Mouse (Mus musculus): ENCODE measurements around the gene Jak2. TPM values are rescaled to one million over a fixed set of nuclear protein-coding genes. Genes with fewer than 3 reads are reported as not detected.
A peak's percentile ranks its signal among the peaks of the same experiment; 100 is the strongest.

The Jak2 gene
- total and polyA plus RNA-seq, 3 experiments: 26.4 to 78.6 (median 30.2) TPM

DNA sequence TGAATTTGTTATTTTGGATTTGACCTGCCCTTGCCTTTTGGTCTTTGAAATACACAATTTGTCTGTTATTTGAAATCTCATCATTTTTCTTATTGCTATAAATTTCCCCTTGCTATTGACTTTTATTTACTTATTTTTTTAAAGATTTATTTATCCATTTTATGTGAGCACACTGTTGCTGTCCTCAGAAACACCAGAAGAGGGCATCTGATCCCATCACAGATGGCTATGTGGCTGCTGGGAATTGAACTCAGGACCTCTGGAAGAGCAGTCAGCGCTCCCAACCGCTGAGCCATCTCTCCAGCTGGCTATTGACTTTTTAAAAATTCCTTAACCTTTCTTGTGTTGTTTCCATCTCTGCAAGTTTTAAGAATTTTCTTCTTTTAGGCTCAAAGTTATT lies 85.0 kb downstream of the Jak2 start:
- peaks cover 33 to 47% of the 10 kb centered on the region in 2 experiments for H3K27me3 ChIP-seq (ENCODE audit: control insufficient read depth in 1 of 2, insufficient read depth in 2 of 2, low read length in 2 of 2)
- TF ChIP-seq POLR2AphosphoS2 (IDR thresholded peaks at IDR 0.05; ENCODE audit: low read length): no peak
- no peak for TF ChIP-seq MAX (IDR thresholded peaks at IDR 0.05; ENCODE audit: low read length)
- no peak for TF ChIP-seq ETS1 (IDR thresholded peaks at IDR 0.05; ENCODE audit: low read depth, low read length)
- TF ChIP-seq TAL1 (IDR thresholded peaks at IDR 0.05; ENCODE audit: low read length): no peak
- TF ChIP-seq TBP (IDR thresholded peaks at IDR 0.05; ENCODE audit: low read depth, low read length): no peak
- TF ChIP-seq GABPA (IDR thresholded peaks at IDR 0.05; ENCODE audit: low read depth, low read length): no peak
- no peak for TF ChIP-seq USF1 (IDR thresholded peaks at IDR 0.05; ENCODE audit: low read depth, low read length)
- no peak for TF ChIP-seq USF2 (IDR thresholded peaks at IDR 0.05; ENCODE audit: borderline replicate concordance in 1 of 2, insufficient read depth in 1 of 2, low read depth in 1 of 2, low read length in 2 of 2)
- no peak for TF ChIP-seq POLR2AphosphoS5 (IDR thresholded peaks at IDR 0.05; ENCODE audit: borderline replicate concordance, low read depth, low read length)
- no peak for TF ChIP-seq RCOR1 (IDR thresholded peaks at IDR 0.05; ENCODE audit: low read depth, low read length)
- TF ChIP-seq RAD21 (IDR thresholded peaks at IDR 0.05; ENCODE audit: low read depth, low read length): peak; percentile 70
- TF ChIP-seq NRF1 (IDR thresholded peaks at IDR 0.05; ENCODE audit: insufficient read depth, low read depth, low read length, poor library complexity, severe bottlenecking): no peak
- TF ChIP-seq SMC3 (IDR thresholded peaks at IDR 0.05; ENCODE audit: low read depth, low read length): peak; percentile 92
- TF ChIP-seq UBTF (IDR thresholded peaks at IDR 0.05; ENCODE audit: borderline replicate concordance, insufficient read depth, low read depth, low read length): no peak
- no peak for TF ChIP-seq HCFC1 (IDR thresholded peaks at IDR 0.05; ENCODE audit: low read depth, low read length)
- TF ChIP-seq TCF12 (IDR thresholded peaks at IDR 0.05; ENCODE audit: low read depth, low read length): no peak
- TF ChIP-seq CTCF (IDR thresholded peaks at IDR 0.05 in 2 of 3, conservative IDR thresholded peaks at IDR 0.05 in 1 of 3; ENCODE audit: control insufficient read depth in 1 of 3, insufficient read depth in 1 of 3, low read depth in 2 of 3, low read length in 3 of 3, poor library complexity in 1 of 3, severe bottlenecking in 1 of 3): peak; percentile 51 to 78 (median 64)
- no peak for TF ChIP-seq MAFK (IDR thresholded peaks at IDR 0.05; ENCODE audit: borderline replicate concordance, low read depth, low read length)
- no peak for TF ChIP-seq E2F4 (IDR thresholded peaks at IDR 0.05; ENCODE audit: borderline replicate concordance, low read depth, low read length)
- TF ChIP-seq SIN3A (IDR thresholded peaks at IDR 0.05; ENCODE audit: low read length): no peak
- TF ChIP-seq ZKSCAN1 (IDR thresholded peaks at IDR 0.05; ENCODE audit: low read depth, low read length): no peak
- no peak for TF ChIP-seq MXI1 (IDR thresholded peaks at IDR 0.05; ENCODE audit: low read depth, low read length)
- no peak for TF ChIP-seq POLR2A (IDR thresholded peaks at IDR 0.05; ENCODE audit: control insufficient read depth in 1 of 2, insufficient read depth in 1 of 2, low read depth in 1 of 2, low read length in 2 of 2, poor library complexity in 1 of 2)
- no peak for TF ChIP-seq KAT2A (conservative IDR thresholded peaks at IDR 0.05; ENCODE audit: low read depth, low read length)
- no peak for TF ChIP-seq EP300 (IDR thresholded peaks at IDR 0.05; ENCODE audit: low read depth in 1 of 2, low read length in 2 of 2)
- no peak for TF ChIP-seq NELFE (IDR thresholded peaks at IDR 0.05; ENCODE audit: low read depth, low read length)
- no peak for TF ChIP-seq ELF1 (IDR thresholded peaks at IDR 0.05; ENCODE audit: low read depth, low read length)
- TF ChIP-seq ZNF384 (IDR thresholded peaks at IDR 0.05; ENCODE audit: low read depth, low read length): peak; percentile 43; the same call in 1 of the 2 replicates
- TF ChIP-seq MEF2A (IDR thresholded peaks at IDR 0.05; ENCODE audit: extremely low read depth, insufficient replicate concordance, low read depth, low read length, poor library complexity, severe bottlenecking): no peak
- TF ChIP-seq GATA1 (IDR thresholded peaks at IDR 0.05; ENCODE audit: low read depth, low read length): no peak
- no peak for TF ChIP-seq CHD1 (IDR thresholded peaks at IDR 0.05; ENCODE audit: low read depth, low read length)
- no peak for TF ChIP-seq BHLHE40 (IDR thresholded peaks at IDR 0.05; ENCODE audit: borderline replicate concordance, low read depth, low read length)
- TF ChIP-seq MYC (IDR thresholded peaks at IDR 0.05; ENCODE audit: low read depth, low read length): no peak
- no peak for TF ChIP-seq MAZ (IDR thresholded peaks at IDR 0.05; ENCODE audit: low read depth, low read length)
- peak; percentile 92 for TF ChIP-seq ZC3H11A (IDR thresholded peaks at IDR 0.05; ENCODE audit: low read depth, low read length)
- no peaks in the 10 kb centered on the region for H3K9me3 ChIP-seq (replicated peaks; ENCODE audit: insufficient read depth, low read length)
- H3K36me3 ChIP-seq (ENCODE audit: control insufficient read depth in 1 of 2, insufficient read depth in 2 of 2, low read length in 2 of 2): no peaks in the 10 kb centered on the region
- peak; percentile 73 for DNase-seq (ENCODE audit: low read depth, low spot score)
- no peak overlapping the region for H3K9ac ChIP-seq (ENCODE audit: control insufficient read depth, low read depth, low read length, poor library complexity, severe bottlenecking)
- H3K4me1 ChIP-seq (ENCODE audit: control insufficient read depth in 1 of 2, insufficient read depth in 2 of 2, low read length in 2 of 2): no peaks in the 10 kb centered on the region
- H3K79me2 ChIP-seq (ENCODE audit: control insufficient read depth, insufficient read depth, low read length, poor library complexity): no peaks in the 10 kb centered on the region
- no peak overlapping the region for H3K27ac ChIP-seq (ENCODE audit: control insufficient read depth, low read depth, low read length)
- no peak overlapping the region for H3K4me3 ChIP-seq (ENCODE audit: control insufficient read depth in 1 of 2, insufficient read depth in 1 of 2, low read depth in 2 of 2, low read length in 2 of 2)

Data from MEL (cell line).